Mouse (Mus musculus) layer of hippocampus, postnatal 25 days (tissue): ENCODE data around the gene Cacng5. TPM values are rescaled to one million over a fixed set of nuclear protein-coding genes. Genes with fewer than 3 reads are reported as not detected.

ENCODE experiments used
- DNase-seq, 2 experiments: peaks; one replicate each; pipeline ENCODE4 v3.0.0; 2022; ENCODE audit warnings: mixed read lengths in 2 of 2, low spot score in 1 of 2; ENCODE audit errors: extremely low spot score in 1 of 2
- total RNA-seq, 2 experiments: library from RNA; stranded (reverse); gene quantifications; 2 replicates each; pipeline ENCODE4 v1.2.3; 2021

Gene Cacng5
- 10 to 100 TPM; 15.1 to 15.5 TPM for total RNA-seq

GRCm38 (mm10) chr11:107914634-107915226 lies at the start of gene Cacng5:
TSS of gene Cacng5 (minus strand) at chr11:107915055.
- peak in 1 of 2 experiments; percentile 24 for DNase-seq

- DNase-seq, result no peak
Observed at GRCm38 (mm10) chr11:107957566-107958350, 42.9 kb upstream of the Cacng5 start.

GRCm38 (mm10) chr11:107955191-107956062 lies 40.6 kb upstream of the Cacng5 start:
- DNase-seq, result no peak

GRCm38 (mm10) chr11:107951431-107951830 lies 36.6 kb upstream of the Cacng5 start:
- peak in 1 of 2 experiments; percentile 16 for DNase-seq

GRCm38 (mm10) chr11:107950658-107951057 lies 35.8 kb upstream of the Cacng5 start:
- peak in 1 of 2 experiments; percentile 13 for DNase-seq

GRCm38 (mm10) chr11:107950211-107950610 lies 35.4 kb upstream of the Cacng5 start:
- DNase-seq, result no peak

- no peak for DNase-seq
Observed at GRCm38 (mm10) chr11:107947951-107948350, 33.1 kb upstream of the Cacng5 start.

GRCm38 (mm10) chr11:107946823-107947222 lies 32.0 kb upstream of the Cacng5 start:
- DNase-seq, result no peak

GRCm38 (mm10) chr11:107936929-107937328 lies 22.1 kb upstream of the Cacng5 start:
- DNase-seq, result no peak

GRCm38 (mm10) chr11:107931721-107932120 lies 16.9 kb upstream of the Cacng5 start:
- no peak for DNase-seq

GRCm38 (mm10) chr11:107931288-107931687 lies 16.4 kb upstream of the Cacng5 start:
- DNase-seq, result no peak

- DNase-seq, result no peak
Observed at GRCm38 (mm10) chr11:107929712-107930111, 14.9 kb upstream of the Cacng5 start.

- DNase-seq, result peak in 1 of 2 experiments; percentile 24
Observed at GRCm38 (mm10) chr11:107919852-107920508, 5.1 kb upstream of the Cacng5 start.

- no peak for DNase-seq
Observed at GRCm38 (mm10) chr11:107917721-107918235, 2.9 kb upstream of the Cacng5 start.

GRCm38 (mm10) chr11:107913317-107913716 lies 1.5 kb downstream of the Cacng5 start:
- DNase-seq, result no peak

- no peak for DNase-seq
Observed at GRCm38 (mm10) chr11:107905364-107905763, 9.5 kb downstream of the Cacng5 start.

GRCm38 (mm10) chr11:107903966-107904605 lies 10.8 kb downstream of the Cacng5 start:
- DNase-seq, result no peak

GRCm38 (mm10) chr11:107900470-107900869 lies 14.4 kb downstream of the Cacng5 start:
- DNase-seq, result no peak

GRCm38 (mm10) chr11:107898698-107899097 lies 16.2 kb downstream of the Cacng5 start:
- no peak for DNase-seq

- no peak for DNase-seq
Observed at GRCm38 (mm10) chr11:107895635-107896034, 19.2 kb downstream of the Cacng5 start.
